Mouse (Mus musculus): Measurements from ENCODE around the gene Chchd3.

Gene Chchd3

DNA sequence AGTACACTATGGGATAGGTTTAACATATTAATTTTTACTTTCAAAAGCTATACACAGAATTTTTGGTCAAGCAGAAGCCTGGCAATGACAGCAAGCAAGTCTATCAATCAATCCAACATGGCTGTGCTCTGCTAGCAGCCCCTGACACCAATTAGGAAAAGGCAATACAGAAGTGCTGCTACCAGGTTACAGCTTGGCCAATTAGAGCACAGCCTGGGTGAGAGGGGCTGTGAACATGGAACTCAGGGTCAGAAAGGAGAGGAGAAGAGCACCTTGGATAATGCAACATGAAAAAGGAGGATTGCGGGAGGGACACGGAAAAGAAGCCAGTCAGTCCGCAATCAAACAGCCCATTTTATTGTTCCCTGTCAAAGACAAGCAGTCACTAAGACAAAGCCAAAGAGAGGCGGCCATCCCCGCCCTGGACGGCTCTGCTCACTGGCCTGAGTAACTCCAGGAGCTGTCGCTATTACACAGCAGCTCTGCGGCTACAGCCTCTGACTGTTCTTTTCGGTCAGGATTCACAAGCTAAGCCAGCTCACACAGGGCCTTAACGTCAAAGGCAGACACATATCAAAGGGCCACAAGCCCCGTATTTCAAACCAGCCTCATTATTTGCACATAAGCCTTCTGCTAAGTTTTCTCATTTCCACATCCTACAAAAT is 128.8 kb downstream of the Chchd3 start:
- peak; percentile 22 for DNase-seq

DNA sequence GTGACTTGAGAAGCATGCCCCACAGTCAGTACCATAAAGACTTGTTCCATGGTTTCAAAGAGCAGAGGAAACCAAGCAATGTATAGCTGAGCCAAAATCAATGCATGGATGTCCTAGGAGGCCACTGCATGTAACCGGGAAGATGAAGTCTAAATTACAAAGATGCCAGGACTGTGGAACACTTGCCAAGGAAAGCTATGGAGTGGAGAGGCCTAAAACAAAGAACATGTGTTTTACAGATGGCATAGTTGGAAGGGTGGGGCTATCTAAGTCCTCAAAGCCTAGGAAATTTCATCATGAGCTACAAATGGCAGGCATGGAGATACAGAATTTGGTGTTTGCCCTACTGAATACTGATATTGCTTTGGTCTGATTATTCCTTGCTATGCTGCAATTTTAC is 137.7 kb downstream of the Chchd3 start:
- no peak for DNase-seq

- no peak for DNase-seq
These were observed 140.0 kb downstream of the Chchd3 start for GRCm38 (mm10) chr6:32920091-32920490.

DNA sequence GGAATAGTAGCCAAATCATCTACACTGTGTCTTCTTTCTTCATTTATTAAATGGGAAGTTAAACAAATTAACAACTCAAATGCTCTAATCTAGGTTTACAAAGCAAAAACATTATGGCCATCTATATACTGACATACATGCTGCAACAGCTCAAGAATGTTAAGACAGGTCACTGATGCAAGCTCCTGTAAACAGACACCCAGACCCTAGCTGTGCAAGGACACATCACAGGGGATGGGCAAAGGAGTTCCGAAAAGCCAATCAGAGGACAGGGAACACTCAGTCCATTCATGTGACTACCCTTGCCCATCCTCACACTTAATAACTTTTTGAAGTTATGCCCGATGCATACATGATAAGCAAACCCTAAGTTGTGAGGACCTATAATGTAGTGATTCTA is 149.4 kb downstream of the Chchd3 start:
- DNase-seq: no peak

DNA sequence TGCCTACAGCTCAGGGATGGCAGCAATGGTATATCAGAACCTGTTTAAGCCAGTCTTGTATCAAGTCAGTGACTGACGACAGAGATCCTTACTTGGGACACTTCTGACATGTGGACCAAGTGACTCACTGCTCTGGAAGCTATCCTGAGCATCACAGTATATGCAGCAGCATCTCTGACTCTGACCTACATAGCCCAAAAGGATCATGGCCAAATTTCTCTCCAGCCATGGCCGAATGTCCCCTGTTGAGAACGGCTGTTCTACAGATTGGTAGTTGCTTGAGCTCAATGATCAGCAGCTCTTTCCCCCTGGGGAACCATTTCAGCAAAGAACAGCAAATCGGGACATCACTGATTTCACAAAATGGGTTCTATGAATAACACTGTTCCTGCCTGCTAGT is 161.0 kb downstream of the Chchd3 start:
- DNase-seq: no peak

- no peak for DNase-seq
These were observed 166.0 kb downstream of the Chchd3 start for GRCm38 (mm10) chr6:32894100-32894499.

- no peak for DNase-seq
These were observed 169.3 kb downstream of the Chchd3 start for GRCm38 (mm10) chr6:32890726-32891125.

DNA sequence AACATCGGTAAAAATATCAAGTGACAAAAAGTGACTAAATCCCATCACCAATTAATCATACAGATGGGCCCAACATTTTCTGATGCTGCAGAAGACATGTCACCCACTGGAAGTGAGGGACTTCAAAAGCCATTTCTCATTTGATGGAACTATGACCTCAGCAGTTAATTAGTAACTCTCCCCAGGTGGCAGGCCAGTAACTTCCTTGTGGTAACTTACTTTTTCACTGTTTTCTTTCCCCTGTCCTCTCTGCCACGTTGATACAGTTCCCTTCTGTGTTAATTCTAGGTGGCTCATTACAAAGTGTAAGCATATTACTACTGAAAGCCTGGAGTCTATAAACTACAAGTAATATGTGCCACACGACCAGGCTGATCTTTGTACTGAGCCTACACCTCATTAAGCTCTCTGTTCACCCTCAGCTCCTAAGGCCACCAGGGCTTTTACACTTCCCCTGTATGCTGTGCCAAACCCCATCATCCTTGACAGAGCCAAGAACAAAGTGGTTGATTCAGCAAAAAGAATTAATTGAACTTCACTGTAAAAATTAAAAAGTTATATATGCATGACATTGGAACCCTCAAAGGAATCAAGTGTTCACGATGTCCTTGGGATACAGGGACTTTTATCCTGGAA is 171.0 kb downstream of the Chchd3 start:
- no peak for DNase-seq

- DNase-seq: no peak
These were observed 181.5 kb downstream of the Chchd3 start for GRCm38 (mm10) chr6:32878586-32878985.

GRCm38 (mm10) chr6:32874176-32874575 is 185.9 kb downstream of the Chchd3 start:
- DNase-seq: peak; percentile 9

DNA sequence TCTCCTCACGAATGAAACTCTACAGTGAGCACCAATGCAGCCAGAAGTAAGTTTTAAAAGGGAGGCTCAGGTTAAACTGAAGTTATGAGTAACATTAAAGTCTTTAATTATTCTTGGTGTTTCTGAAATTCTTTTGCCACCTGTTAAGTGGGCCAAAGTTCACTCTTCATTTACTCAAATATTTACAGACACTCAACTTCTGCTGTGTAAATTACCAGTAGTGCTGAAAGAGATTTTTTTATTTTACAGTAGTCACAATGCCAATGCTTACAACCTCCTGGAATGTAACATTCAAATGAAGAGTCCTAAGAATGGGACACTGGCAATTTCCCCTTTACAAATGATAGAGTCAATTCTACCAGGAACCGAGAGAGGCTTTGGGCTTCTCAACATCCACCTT is 187.3 kb downstream of the Chchd3 start:
- no peak for DNase-seq

DNA sequence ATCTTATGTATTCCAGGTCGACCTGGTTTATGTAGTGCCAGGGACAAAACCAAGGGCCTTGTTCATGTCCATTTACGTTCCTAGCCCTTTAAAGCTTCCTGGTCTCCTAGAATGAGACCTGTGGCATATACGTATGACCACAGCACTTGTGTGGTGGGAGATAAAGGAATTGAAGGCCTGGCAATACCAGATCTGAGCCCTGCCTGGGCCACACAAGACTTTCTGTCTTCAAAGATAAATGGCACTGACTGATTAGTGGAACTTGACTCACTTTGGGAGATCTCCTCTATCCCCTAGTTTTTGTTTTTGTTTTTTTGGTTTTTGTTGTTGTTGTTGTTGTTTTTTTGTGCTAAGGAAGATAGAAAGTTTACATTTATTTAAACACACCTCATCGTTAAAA is 209.1 kb downstream of the Chchd3 start:
- DNase-seq: no peak

DNA sequence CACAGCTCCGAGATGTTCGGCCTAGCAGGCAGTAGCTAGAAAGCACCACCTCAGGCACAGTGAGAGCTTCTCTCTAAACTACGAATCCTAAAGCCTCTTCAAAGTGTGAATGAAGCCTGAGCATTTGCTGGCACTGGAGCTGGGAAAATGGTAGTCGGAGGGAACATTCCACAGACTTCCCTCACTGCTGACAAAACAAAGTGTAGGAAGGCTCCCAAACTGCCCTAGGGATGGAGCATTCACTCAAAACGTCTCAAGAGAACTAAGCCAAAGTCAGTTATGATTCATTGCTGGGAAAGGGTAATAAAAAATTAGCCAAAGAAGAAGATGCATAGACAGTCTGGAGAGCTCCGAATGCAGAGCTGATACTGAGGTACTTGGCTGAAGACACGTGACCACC is 211.1 kb downstream of the Chchd3 start:
- no peak for DNase-seq

- no peak for DNase-seq
These were observed 214.6 kb downstream of the Chchd3 start for GRCm38 (mm10) chr6:32845463-32845862.

DNA sequence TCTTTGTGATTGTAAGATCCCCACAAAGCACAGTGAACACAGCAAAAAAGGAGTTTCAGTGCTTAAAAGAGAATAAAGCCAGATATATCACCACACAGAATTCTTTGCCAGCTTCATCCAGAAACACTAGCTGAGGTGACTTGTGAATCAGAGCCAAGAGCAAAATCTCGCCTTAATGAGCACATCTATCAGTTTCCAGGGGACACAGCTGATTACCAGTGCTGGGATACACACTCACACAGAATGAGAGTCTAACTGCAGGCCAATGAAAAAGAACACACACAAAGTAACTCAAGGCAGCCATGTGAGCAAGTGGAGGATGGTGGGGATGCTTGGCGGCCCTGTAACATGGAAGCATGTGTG is 222.1 kb downstream of the Chchd3 start:
- no peak for DNase-seq

- no peak for DNase-seq
These were observed 222.7 kb downstream of the Chchd3 start for GRCm38 (mm10) chr6:32837165-32837938.

DNA sequence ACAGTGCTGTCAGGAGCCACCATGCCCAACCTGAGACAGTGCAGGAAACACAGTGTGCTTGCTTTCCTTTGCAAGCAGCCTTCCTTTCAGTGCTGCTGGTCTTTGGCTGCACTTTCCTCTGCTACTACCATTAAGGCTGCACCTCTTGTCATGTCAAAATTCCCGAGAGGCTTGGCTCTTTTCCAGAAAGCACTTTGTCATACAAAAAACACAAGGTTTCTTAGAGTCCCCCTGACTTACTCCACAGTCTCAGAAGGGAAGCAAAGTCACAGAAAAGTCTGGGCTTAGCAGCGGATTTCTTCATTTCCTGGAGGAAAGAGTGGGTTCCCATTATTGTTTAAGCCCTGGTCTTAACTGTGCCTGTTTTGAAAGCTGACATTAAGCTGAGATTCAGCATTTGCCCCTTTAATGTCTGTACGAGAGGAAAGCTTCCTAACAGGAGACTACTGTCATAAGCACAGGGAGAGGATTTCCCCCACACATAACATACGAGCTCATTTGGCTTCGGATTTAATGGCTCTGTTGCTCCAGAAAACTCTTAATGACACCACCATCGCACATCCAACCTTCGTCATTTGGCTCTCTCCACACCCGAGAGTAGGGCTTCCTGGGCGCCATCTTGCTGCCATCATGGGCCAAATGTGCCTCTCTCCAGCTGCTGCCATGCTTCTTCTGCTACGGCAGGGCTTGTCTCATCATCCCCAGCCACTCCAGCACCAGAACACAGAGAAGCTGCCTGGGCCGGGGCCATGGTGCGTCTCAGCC is 236.0 kb downstream of the Chchd3 start:
- DNase-seq: peak; percentile 15

GRCm38 (mm10) chr6:32818961-32819360 is 241.1 kb downstream of the Chchd3 start:
- DNase-seq: no peak

GRCm38 (mm10) chr6:32808796-32809195 is 251.3 kb downstream of the Chchd3 start:
- no peak for DNase-seq

DNA sequence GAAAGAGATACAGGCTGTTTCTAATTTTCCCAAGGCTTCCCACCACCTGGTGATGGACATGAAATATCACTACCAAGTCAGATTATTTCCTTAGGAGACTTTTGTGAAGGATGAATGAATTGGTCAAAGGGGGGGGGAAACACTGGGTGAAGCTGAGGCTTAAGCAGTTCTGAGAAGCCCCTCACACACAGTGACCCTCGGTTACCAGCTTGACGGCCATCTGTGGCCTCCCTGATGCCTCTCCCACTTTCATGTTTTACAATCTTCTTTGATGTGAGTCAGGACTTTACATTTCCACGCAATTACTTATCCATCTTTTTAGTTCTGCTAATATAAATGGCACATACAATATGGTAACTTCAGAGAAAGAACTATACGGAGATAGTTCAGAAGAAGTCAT is 252.3 kb downstream of the Chchd3 start:
- no peak for DNase-seq

GRCm38 (mm10) chr6:32803646-32804045 is 256.4 kb downstream of the Chchd3 start:
- DNase-seq: no peak

GRCm38 (mm10) chr6:32801776-32802175 is 258.3 kb downstream of the Chchd3 start:
- DNase-seq: no peak

DNA sequence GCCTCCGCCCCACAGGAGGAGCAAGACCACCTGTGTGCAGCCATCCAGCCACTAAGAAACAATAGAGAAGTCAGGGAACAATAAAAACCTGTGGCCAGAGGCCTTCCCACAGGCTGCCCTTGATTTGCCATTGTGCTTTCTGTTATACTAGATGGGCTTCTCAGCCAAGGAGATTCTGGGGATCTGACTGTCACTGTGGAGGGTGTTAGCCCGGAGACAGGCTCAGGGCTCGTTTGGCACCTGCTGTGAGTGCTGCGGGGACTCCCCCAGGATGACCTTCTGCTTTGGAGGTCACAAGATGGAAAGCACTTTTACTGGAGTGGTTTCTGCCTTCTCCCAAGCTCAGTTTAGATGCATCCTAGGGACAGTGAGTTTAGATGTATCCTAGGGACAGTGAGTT is 262.5 kb downstream of the Chchd3 start:
- DNase-seq: no peak
